Mouse (Mus musculus) natural killer cell, adult 2 months (primary cell): ENCODE results near the gene Adgrv1.
"Not testable (repeated sequence)": the region's sequence is repeated elsewhere in the genome, so short reads cannot be mapped to it uniquely, and the experiment has no call there.

Experiments
- DNase-seq, 2 experiments: peaks; one replicate each; pipeline ENCODE4 v3.0.0; 2022; ENCODE audit warnings: low spot score in 2 of 2

The Adgrv1 gene

DNA sequence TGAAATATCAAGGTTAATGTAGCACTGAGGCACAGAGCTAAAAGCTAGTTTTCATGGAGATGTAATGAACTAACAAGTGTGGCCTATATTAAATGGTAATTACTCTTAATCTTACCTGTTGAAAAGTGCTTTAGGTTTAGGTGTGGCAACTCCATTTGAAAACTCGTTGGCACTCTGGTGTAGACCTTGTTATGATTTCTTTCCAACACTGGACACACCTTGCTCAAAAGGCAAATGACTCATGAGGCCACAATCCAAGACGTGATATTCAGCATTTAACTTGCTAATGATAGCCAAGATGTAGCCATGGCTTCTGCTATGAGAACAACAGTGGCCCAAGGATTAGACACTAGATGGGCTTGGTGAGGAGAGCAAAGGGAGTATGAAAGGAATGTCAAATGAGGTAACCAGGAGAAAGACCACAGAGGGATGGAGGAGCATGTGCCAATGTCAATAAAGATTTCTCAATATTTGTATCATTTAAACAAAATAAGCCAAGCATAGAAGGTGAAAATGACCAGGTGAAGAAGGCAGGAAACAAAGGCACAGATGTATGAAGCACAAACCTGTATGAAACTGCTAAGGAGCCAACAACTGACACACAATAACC is 289.9 kb downstream of the Adgrv1 start:
- no peak for DNase-seq

DNA sequence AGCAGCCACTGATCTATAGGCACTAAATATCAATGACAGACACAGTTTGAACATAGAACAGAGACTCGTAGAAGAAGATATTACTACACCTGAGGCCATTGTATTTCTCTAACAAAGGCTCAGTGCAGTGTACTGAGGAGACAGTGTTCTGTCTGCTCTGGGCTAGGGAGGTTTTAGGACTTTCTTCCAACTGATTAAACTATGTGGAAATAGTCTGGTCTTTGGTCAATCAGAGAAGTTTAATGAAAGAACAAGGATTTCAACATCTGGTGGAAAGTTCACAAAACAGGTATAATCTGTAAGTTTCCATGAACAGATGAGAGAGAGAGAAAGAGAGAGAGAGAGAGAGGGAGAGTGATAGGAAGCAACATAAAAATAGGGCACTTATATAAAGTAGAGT is 297.7 kb downstream of the Adgrv1 start:
- DNase-seq, result no peak

DNA sequence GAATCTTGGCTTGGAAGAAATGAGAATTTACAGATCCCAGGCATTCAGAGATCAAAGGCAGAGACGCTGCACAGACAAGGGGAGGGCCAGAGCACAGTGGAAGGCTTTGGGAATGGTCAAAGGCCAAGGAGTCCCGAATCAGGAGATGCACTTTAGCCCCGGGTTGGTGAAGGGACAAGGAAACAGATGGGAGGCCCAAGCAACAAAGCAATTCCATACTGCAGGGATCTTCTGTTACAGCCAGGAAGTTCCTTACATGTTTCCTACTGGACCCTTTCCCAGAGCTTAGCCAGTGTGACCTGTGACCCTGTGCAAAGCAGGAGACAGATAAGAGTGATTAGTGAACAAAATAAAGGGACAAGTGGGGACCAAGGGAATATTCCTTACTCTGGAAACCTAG is 300.9 kb downstream of the Adgrv1 start:
- no peak for DNase-seq

DNA sequence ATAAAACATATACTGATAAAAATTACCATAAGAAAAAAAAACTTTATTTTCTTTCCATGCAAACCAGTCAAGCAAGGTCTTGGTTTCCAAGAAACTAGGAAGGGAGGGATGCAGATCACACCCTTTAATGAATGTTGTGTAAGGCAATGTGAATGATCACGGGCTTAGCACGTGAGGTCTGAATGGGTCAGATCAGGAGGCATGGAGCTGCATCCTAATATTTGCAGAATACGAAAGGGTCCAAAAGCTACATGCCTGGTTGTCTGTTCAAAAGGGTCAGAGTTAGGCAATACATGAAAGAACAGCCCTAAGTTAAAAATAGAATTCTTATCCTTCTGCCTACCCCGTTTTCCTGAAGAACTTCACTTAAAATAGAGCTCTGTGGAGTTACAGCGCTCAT is 303.2 kb downstream of the Adgrv1 start:
- DNase-seq, result no peak

DNA sequence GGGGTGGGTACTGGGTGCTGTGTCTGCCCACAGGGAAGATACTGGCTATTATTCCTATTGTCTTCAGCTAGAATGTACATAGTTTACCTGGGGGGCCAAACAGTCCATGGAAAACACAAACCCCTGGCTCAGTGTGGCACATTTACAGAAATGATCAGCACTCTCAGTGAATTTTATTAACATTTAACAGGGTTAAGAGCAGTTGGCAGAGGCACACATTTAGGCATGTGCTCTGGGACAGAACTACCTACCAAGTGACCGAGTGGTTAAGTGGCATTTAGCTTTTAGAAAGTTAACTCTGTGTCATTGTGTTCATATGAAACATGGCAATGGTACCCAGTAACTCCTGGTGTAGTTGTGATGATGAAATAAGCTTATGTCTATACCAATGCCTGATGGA is 304.8 kb downstream of the Adgrv1 start:
- DNase-seq, result no peak

DNA sequence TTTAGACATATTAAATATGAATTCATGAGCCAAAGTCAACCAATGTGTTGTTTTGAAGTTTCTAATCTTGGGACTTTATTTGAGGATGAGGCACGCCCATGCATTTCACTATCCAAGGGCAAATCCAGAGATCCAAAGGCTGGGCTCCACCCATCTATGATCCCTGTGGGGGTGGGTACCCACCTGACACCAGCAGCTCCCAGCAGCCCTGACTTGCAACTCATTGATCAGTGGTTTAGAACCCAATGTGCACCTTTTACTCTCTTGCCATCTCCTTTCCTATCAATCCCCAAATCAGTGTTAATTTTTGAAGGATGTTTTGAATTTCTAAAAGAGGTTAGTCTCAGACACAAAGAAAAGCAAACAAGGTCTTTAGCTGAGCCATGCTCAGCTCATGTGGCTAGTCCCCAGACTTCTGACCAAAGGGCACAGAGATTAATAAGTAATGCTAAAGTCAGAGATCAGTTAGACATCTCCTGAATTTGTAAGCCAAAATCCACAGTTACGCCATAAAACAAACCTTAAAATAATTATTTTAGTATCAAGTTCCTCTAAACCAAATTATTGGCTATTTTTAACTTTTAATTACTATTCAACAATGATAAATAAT is 307.2 kb downstream of the Adgrv1 start:
- DNase-seq, result no peak

DNA sequence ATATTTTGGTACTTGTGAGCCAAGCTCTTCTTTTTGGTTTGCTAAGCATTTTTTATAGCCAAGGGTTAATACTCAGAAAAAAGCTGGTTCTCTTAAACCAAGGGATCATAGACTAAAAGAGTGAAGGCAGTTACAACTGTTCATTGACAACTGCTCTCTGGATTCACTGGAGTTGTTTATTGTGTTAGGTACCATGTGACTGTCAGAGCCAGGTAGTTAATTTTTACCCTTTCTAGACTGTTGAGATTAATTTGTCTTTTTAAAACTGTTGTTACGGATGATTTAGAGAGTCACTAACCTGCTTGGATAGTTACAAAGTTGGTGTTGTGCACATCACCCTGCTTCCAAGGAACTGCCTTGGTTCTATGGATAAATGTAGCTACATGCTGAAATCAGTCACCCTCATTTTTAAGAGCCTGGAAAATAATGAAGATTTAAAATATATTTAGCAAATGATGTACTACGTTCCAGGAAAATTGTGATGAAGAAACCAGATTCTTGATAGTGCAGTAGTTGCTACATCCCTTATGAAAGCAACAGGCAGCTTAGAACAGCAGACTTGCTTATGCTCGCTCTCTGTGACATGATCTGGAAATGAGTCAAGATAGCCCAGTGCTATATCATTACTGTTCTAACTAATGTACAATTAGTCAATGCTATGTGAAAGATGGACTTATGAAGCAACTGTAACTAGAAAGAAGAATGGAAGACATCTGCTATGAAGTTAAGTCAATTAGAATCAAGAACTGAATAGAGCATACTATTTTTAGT is 309.2 kb downstream of the Adgrv1 start:
- DNase-seq, result no peak

DNA sequence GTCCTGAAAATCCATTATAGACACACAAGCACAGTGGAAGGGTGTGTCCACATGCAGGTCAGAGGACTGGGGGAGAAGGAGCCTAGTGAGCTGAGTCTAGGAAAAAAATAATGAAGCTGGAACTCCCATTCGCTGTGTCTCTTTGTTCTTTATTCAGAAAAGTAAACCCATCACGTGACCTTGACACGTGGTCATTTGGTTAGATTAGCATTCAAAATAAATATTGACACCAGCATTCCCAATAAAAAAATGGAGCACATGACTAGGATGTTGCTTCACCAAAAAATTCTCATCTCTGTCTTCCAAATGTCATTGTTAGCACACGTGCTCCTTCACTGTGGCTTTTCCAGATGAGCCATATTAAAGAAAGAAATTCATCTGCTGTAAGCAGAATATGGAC is 316.4 kb downstream of the Adgrv1 start:
- DNase-seq, result no peak

DNA sequence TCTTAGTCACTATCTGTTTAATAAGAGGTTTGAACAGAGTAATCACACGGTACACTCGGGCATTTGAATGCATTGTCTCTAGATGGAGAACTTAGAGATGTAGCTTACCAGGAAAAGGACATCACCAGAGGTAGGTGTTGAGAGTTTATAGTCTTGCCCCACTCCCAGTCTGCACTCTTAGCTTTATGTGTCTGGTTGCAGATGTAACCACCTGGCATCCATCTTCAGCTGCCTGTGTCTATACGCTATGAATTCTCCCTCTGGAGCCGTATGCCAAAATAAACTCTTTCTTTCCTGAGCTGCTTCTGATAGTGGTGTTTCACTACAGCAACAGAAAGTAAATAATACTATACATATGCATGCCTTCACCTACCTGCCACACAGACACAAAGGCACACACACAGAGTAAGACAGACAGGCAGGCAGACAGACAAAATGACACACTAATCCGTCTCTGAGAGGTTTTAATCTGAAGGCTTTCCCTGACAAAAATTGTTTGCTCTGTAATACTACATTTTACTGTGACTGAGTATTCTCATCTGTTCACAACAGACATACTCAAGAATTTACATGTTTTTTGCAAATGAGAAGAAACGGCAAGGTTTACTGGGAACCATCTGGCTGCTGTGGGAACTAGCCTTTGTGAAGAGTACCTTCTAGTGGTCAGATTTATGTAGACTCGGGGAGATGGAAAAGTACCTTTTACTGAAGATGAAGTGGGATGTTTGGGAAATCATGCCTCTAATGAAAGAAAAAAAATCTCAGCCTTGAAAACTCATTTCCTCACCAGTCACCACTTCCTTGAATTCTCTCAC is 318.4 kb downstream of the Adgrv1 start:
- no peak for DNase-seq

DNA sequence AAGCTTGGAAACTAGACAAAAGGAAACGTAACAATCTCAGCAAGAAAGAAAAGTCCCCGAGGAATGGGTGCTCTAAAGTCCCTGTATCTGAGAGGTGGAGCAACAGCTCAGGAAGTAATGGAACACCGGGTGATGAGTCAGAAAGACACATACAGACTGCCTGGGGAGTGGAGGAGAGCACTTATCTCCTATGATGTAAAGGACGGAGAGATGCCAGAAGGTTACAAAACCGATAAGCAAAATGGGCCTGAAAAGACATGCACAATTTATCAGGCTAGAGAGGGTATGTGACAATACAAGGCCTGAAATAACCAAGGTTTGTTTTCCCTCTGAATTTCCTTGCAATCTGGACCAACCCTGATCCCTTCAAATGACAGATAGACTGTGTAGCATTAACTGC is 320.8 kb downstream of the Adgrv1 start:
- no peak for DNase-seq

DNA sequence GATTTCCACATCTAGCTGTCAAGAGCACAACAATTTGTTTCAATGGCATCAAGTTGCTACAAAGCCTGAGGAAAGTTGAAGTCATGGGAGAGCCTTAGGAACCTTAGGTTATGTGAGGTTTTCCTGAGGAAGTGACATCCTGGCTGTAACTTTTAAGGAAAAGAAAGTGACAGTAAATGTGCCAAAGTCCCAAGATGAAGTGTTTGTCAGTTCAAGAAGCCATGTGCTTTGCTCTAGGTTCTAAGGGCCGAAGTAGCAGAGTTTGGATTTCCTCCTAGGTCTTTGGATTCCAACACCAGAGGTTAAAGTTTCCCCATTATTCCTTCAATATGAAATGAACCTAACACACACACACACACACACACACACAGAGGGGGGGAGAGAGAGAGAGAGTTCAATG is 332.1 kb downstream of the Adgrv1 start:
- no peak for DNase-seq

DNA sequence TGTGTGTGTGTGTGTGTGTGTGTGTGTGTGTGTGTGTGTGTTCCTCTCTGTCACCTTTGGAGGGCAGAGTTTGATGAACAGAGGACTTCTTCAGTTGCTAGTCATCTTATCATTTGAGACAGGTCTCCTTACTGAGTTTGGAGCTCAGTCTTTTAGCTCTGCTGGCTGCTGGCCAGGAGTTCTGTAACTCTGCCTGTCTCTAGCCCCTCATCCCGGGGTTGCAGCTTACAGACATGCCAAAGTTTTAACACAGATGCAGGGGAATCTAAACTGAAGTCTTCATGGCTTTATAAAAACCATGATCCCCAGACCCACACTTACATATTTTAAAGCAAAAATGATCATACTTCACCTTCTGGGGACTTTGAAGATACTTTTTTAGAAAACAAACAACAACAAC is 338.8 kb downstream of the Adgrv1 start:
- no peak for DNase-seq

DNA sequence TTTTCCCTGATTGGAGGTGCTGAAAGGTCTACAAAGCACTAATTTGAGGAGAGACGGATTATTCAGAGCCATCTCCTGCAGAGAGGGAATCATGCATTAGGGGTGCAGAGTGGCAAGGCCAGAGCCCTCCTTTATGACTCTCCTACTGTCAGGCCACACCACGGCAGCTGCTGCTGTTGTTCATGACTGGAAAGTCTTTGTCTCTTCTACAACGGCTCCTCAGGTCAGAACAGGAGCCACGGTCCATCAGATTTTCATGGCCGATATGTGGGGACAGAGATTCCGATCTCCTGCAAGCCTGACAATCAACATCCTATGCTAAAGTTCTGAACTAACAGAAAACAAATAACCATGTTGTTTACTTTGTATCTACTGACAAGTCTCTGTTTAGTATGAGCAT is 350.8 kb downstream of the Adgrv1 start:
- DNase-seq, result no peak

DNA sequence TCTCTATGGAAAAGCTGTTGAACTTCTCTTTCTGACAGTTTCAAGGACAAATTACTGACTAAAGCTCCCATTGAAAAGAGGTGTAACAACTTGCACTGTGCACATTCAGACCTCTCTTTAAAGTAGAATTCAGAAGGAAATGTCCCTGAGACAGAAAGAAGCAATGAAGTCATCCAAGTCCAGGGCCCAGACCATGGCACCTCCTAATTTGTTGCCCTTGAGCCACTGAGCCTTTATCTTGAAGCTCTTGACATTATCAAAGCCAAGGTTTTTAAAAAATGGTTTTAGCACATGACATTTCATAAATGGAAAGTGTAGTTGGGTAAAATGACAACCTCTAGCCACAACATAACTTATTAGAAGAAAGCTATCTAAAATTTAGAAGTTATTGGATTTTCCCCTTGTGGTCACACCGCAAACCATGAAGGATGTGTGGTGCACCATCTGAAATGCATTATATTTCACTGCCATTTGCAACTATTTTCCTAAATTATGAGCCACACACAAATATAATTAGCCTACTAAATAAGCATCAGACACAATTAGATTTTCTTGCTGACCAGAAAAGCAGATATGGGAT is 352.2 kb downstream of the Adgrv1 start:
- no peak for DNase-seq

DNA sequence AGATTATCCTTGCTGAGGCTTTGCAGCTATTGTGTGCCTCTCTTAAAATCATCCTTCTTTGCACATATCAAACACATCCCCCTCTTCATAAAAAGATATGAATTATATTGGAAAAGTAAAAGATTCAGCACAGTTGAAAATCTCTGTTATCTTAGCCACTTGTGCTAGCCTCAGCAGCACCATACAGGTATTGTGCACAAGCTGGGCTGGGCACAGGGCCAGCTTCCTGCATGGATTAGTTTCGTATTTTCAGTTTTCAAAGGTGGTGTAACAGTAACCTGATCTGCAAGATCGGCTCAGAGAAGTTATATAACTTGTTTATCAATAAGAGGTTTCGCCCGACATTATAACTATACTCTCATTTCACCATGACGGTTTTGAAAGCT is 353.6 kb downstream of the Adgrv1 start:
- DNase-seq, result no peak

DNA sequence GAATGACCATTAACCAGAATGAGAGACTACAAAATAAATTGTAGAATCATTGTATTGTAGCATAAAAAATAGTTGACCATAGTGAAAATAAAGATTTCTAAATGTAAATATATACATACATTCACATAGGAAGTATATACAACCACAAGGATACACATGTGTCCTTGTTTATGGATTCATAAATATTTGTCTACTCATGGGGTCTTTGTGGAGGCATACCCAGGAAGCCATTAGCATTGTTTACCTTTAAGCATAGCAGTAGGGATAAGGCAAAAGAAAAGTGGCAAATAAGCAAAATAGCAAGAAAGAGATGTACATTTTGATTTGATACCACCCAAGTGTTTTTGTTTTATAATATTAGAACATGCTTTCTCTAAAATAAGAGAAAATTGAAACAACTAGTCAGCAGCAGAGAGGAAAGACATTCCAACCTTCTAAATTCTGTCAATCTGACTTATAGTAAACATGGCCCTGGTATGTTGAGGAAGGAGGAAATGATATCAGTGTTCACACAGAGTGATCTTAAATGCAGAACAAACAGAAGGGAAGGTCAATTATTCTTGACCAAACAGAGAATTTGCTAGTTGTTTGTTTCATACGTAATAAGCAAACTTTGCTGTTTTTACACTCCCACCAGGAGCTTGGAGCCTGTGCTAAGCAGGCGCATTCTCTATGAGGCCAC is 354.1 kb downstream of the Adgrv1 start:
- DNase-seq, result no peak

DNA sequence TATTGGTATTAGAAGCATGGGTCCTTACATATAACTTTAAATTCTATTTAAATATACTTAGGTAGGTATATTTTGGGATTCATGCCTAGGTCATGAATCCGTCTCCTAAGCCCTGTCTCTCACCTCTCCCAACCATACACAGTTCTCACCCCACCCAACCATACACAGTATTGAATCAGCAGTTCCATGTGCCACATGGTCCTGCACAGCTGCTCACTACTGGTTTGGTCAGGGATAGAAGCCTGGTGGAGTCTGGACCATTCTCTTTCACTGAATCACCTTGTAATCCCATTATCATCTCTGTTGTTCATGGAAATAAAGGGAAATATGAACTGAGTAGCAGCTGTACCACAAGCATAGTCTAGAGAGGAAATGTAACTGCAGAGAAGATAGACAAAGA is 359.1 kb downstream of the Adgrv1 start:
- no peak for DNase-seq

DNA sequence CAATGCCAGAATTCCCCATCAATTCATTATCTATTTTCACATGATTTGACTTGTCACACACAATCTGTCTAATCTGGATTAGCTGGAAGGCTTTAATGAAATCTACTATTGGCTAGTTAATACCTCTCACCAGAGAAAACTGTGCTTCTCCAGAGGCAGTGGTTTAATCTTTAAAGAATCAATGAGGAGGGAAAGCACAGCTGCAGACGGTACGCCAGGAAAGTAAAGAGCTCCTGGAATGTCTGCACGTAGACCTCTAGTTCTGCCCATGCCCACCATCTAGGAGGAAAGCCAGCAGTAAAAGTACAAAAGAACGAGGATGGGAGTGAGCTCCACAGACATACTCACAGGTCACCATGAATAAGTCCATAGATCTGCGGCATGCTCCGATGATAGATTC is 362.6 kb downstream of the Adgrv1 start:
- DNase-seq, result no peak

DNA sequence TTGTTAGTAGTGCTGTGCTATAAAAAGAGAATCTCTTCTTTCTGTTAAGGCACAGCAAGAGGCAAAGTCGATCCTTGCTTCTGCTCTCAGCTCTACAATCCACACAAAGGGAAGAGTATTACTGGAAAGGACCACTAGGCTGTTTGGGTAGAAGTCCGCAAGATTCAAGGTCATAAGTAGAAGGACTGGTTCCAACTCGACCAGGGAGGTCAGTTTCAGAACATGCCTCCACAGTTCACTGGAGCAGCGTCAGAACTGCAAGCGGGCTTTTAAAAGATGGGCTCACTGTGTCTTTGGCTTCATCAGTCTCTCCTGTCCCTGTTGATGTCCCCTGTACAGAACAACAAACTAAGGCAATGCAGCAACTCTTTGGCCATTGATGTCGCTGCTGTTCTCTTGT is 363.9 kb downstream of the Adgrv1 start:
- no peak for DNase-seq

DNA sequence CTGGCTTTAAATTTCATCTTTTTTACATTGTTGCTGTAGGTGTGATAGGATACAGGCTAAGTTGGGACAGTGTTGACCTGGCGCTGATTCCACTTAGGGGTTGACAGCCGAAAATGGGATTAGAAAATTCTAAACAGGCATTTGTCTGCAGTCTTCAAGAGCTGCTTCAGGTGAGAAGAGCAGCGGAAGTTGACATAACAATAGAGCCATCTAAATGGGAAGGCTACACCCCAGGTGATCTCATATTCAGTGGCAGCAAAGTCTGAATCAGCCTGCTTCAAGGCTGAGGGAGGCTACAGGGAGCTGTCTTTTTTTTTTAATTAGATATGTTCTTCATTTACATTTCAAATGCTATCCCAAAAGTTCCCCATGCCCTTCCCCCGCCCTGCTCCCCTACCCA is 365.5 kb downstream of the Adgrv1 start:
- not testable (repeated sequence) for DNase-seq

DNA sequence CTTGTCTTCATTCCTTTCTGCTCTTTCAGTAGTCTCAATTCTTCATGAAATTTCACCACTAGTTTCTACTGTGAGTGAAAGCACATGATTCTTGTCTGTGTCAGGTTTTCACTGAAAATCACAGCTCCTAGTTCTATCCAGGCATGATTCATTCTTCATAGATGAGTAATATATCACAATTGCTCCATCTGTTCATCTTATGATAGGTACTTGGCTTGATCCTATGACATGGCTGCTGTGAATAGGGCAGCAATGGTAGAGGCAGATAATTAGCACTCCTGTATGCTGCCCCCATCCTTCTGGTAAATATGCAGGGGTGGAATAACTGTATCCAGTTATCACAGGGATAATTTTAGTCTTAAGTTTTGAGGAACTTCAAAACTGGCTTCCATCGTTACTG is 368.5 kb downstream of the Adgrv1 start:
- DNase-seq, result no peak

DNA sequence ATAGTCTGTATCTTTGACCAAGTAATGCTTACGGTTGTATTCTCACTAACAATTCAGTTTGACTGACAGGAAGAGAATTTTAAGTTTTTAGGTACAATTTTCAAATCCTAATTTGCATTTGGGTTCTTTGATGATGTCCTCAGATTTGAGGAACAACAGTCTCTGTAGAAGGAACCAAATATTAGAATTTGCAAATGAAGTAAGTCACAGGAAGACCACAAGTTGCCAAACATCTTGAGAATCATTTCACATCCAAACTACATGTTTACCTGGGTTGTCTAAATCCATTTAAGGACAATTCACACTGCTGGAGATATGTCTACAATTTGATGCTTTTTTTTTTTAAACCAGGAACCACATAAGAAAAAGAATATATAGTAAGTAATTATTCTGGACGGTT is 391.8 kb downstream of the Adgrv1 start:
- no peak for DNase-seq
